Mouse (Mus musculus) C2C12 (cell line): ENCODE measurements around the gene Dis3. TPM values are rescaled to one million over a fixed set of nuclear protein-coding genes. Genes with fewer than 3 reads are reported as not detected.
A peak's percentile ranks its signal among the peaks of the same experiment; 100 is the strongest.

Experiments used
- H3K27me3 ChIP-seq: one replicate; pipeline ENCODE4 v1.6.1; 2011; ENCODE audit not compliant: control insufficient read depth, insufficient read depth, insufficient read length
- H3K36me3 ChIP-seq: one replicate; pipeline ENCODE4 v1.6.1; 2011; ENCODE audit not compliant: control insufficient read depth, insufficient read depth
- H3K4me3 ChIP-seq: one replicate; pipeline ENCODE4 v1.5.1; 2011; ENCODE audit warnings: mild to moderate bottlenecking, control low read depth; ENCODE audit not compliant: poor library complexity, insufficient read depth, severe bottlenecking
- H3K79me2 ChIP-seq: one replicate; pipeline ENCODE4 v1.6.1; 2011; ENCODE audit not compliant: control insufficient read depth, insufficient read depth
- H3K79me3 ChIP-seq: one replicate; pipeline ENCODE4 v1.6.1; 2011; ENCODE audit warnings: low read depth, control low read depth
- H3ac ChIP-seq: one replicate; pipeline ENCODE3; 2011; ENCODE audit warnings: low read depth; ENCODE audit not compliant: control insufficient read depth, insufficient read length
- CEBPB ChIP-seq: IDR thresholded peaks from one replicate; pipeline ENCODE4 v1.6.1; 2011; ENCODE audit warnings: low read depth, mild to moderate bottlenecking, control low read depth, moderate library complexity
- CTCF ChIP-seq: IDR thresholded peaks from one replicate; pipeline ENCODE4 v1.5.1; 2011; ENCODE audit not compliant: control insufficient read depth, insufficient read depth, insufficient read length
- FOSL1 ChIP-seq: IDR thresholded peaks from one replicate; pipeline ENCODE4 v1.8.0; 2011; ENCODE audit warnings: mild to moderate bottlenecking, low read length; ENCODE audit not compliant: poor library complexity, insufficient read depth, severe bottlenecking
- MAX ChIP-seq: IDR thresholded peaks from one replicate; pipeline ENCODE4 v1.6.1; 2011; ENCODE audit warnings: mild to moderate bottlenecking, control low read depth
- MYOD1 ChIP-seq: IDR thresholded peaks from one replicate; pipeline ENCODE4 v1.6.1; 2011; ENCODE audit warnings: low read depth; ENCODE audit not compliant: control insufficient read depth, insufficient read length
- MYOG ChIP-seq: IDR thresholded peaks from one replicate; pipeline ENCODE4 v1.6.1; 2011; ENCODE audit not compliant: control insufficient read depth, insufficient read length; ENCODE audit errors: extremely low read depth
- USF1 ChIP-seq: IDR thresholded peaks from one replicate; pipeline ENCODE4 v1.6.1; 2011; ENCODE audit warnings: low read depth, mild to moderate bottlenecking, control low read depth, moderate library complexity
- polyA plus RNA-seq: library from polyadenylated mRNA; unstranded; fragments of >200 nt; fragmentation: generic; extraction: Trizol; gene quantifications from one replicate; pipeline ENCODE4 v1.2.1, GENCODE M21; 2012; ENCODE audit warnings: missing spikeins

Gene Dis3
- polyA plus RNA-seq, 1 experiment: 19.3 TPM

DNA sequence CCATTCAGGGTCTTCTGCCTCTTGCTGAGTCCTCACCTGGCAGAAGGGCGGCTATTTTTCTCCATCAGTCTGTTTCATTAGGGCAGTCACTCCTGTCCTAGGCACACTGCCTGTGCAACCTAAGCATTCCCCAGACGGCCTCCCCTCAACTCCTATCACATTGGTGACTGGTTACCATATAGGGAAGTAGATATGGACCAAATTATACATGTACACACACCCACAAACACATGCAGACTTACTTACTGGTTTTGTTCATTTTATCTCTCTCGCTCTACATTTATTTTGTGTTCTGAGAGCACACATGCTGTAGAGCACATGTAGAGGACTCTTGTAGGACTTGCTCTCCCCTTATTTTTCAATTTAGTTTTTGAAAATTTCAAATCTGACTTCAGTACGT lies 3.5 kb upstream of the Dis3 start:
- Histone ChIP-seq H3K36me3 (peaks cover 46% of the 10 kb centered on the region), H3K79me3 (peaks cover 24% of the 10 kb centered on the region), H3K79me2 (peaks cover 47% of the 10 kb centered on the region), H3ac (no peak overlapping the region), H3K27me3 (no peaks in the 10 kb centered on the region), H3K4me3 (no peak overlapping the region)
- no peak for TF ChIP-seq CTCF
- no peak for TF ChIP-seq CEBPB
- TF ChIP-seq FOSL1: no peak
- no peak for TF ChIP-seq MYOD1
- no peak for TF ChIP-seq MYOG
- TF ChIP-seq MAX: no peak
- no peak for TF ChIP-seq USF1

DNA sequence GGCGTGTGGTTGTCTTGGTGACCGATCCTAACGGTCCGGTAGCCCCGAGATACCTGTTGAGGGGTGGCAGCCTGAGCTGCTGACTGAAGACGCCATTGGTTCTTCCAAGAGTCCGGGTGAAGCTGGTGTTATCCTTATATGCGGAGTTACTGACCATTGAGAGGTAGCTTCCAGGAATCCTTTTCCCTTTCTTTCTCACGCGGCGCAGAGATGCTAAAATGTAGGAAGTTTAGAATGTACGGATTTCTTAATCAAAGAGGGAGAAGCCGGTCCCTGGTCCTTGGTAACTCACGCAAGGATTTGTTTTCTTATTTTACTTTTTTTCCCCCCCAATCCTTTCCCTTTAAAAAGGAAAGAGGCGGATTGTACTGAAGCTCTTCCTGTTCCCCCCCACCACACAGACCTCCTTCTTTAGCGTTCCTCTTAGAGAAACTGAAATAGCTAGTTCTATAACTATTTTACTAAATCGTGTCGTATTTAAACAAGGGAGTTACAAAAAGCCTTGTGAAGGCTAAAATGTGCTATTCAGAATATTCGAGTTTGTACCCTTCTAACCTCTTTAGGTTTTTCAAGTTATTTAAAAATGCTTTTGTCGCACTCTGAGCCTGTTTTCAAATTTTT lies 507 bp upstream of the Dis3 start:
- H3ac ChIP-seq: peak overlapping the region; percentile 78
- peaks cover 42% of the 10 kb centered on the region for H3K79me3 ChIP-seq
- TF ChIP-seq CTCF: no peak
- no peak for TF ChIP-seq USF1
- no peak for TF ChIP-seq FOSL1
- TF ChIP-seq CEBPB: no peak
- TF ChIP-seq MAX: no peak
- no peaks in the 10 kb centered on the region for H3K27me3 ChIP-seq
- peak overlapping the region; percentile 92 for H3K4me3 ChIP-seq
- peaks cover 55% of the 10 kb centered on the region for H3K36me3 ChIP-seq
- peaks cover 72% of the 10 kb centered on the region for H3K79me2 ChIP-seq

DNA sequence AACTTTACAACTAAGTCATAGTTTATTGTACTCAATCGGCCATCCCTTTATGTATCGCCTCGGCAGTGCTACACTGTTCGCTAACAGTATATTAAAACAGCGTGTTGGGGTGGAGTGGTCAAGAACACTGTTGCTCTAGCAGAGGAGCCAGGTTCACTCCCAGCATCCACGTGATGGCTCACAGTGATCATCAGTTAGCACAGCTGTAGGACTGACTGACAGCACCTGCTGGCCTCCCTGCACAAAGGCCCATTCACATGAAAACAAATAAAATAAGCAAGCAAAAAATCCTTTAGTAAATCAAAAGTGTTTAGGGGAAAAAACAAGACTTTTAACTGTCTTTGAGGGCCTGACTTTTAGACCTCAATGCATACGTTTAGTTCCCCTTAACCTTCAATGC lies 10.6 kb downstream of the Dis3 start:
- Histone ChIP-seq H3K36me3 (peaks cover 97% of the 10 kb centered on the region), H3K4me3 (no peak overlapping the region), H3K79me2 (peaks cover 27% of the 10 kb centered on the region), H3ac (no peak overlapping the region), H3K27me3 (no peaks in the 10 kb centered on the region), H3K79me3 (peaks cover 8% of the 10 kb centered on the region)
- TF ChIP-seq USF1 (no peak), CEBPB (no peak), CTCF (no peak), MAX (no peak)

DNA sequence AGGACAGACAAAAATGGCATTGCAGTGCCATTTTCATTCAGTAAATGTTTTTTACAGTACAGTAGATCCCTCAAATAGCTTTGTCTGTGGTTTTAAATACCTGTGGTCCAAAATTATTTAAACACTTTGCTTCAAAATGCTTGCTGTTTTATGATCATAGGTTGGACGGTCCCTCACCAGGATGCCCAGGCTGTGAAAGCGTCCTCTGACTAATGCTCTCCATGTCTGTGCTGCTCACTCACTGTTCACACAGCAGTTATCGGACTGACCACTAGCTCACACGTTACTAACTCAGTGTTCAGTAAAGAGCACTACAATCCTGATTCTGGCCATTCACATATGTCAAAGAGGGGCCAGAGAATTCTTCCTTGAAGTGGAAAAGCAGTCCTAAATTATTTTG lies 28.4 kb downstream of the Dis3 start:
- no peaks in the 10 kb centered on the region for H3K27me3 ChIP-seq
- H3K36me3 ChIP-seq: peaks cover 87% of the 10 kb centered on the region
- no peaks in the 10 kb centered on the region for H3K79me2 ChIP-seq
- peaks cover 3% of the 10 kb centered on the region for H3K79me3 ChIP-seq
- H3K4me3 ChIP-seq: no peak overlapping the region
- TF ChIP-seq CEBPB: no peak
- TF ChIP-seq MAX: no peak
- no peak for TF ChIP-seq FOSL1
- no peak for TF ChIP-seq MYOG
- TF ChIP-seq USF1: no peak
- TF ChIP-seq CTCF: no peak
- no peak for TF ChIP-seq MYOD1
- no peak overlapping the region for H3ac ChIP-seq

DNA sequence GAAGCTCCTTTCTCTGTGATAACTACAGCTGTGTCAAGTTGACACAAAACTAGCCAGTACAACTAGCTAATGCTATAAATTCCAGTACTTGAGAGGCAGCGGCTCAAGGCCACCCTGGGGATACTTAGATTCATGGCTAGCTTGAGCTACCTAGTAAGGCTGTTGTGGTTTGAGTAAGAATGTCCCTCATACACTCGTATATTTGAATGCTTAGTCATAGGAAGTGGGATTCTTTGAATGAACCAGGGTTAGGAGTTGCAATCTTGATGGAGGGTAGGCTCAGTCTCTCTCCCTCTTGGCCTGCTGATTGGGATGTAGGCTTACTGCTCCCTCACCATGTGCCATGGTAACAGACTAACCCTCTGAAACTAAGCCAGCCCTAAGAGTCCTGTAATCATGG lies 36.5 kb downstream of the Dis3 start:
- H3K79me3 ChIP-seq: no peaks in the 10 kb centered on the region
- H3ac ChIP-seq: no peak overlapping the region
- H3K36me3 ChIP-seq: peaks cover 83% of the 10 kb centered on the region
- no peak for TF ChIP-seq MYOD1
- no peak for TF ChIP-seq CTCF
- no peak for TF ChIP-seq MAX
- TF ChIP-seq FOSL1: no peak
- TF ChIP-seq USF1: no peak
- no peak for TF ChIP-seq CEBPB
- TF ChIP-seq MYOG: no peak
- H3K79me2 ChIP-seq: peaks cover 4% of the 10 kb centered on the region
- no peak overlapping the region for H3K4me3 ChIP-seq
- H3K27me3 ChIP-seq: no peaks in the 10 kb centered on the region

DNA sequence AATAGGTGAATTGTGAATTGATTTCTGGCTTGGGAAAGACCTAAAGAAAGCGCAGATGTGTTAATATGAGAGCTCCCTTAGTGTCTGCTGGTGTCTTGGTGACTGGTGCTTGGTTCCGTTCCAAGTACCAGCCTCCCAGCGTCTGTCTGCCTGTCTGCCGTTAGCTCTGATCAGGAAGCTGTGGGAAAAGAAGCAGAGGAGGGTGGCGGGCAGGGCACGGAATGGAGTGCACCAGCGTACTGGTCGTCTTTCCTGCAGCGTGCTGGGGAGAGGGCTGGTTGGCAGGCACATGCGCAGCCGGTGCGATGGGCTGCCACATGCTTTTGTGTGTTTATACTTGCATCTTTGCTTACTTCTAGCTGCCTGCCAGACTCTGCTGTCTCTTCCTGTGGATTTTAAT lies 39.0 kb downstream of the Dis3 start:
- no peaks in the 10 kb centered on the region for H3K79me3 ChIP-seq
- H3ac ChIP-seq: no peak overlapping the region
- peaks cover 78% of the 10 kb centered on the region for H3K36me3 ChIP-seq
- no peaks in the 10 kb centered on the region for H3K27me3 ChIP-seq
- TF ChIP-seq CEBPB (no peak), MYOG (no peak), MYOD1 (no peak), FOSL1 (no peak), USF1 (no peak)
- H3K79me2 ChIP-seq: peaks cover 8% of the 10 kb centered on the region
- no peak overlapping the region for H3K4me3 ChIP-seq
